Mouse (Mus musculus) heart, postnatal 0 days (tissue): ENCODE results near the gene Zranb3.

ENCODE experiments used
- CTCF ChIP-seq: IDR thresholded peaks from 2 replicates; pipeline ENCODE4 v1.5.1; 2016; ENCODE audit warnings: antibody characterized with exemption, control low read depth, low read depth
- EP300 ChIP-seq: IDR thresholded peaks from 2 replicates; pipeline ENCODE4 v1.6.1; 2016; ENCODE audit warnings: antibody characterized with exemption, low read depth

DNA sequence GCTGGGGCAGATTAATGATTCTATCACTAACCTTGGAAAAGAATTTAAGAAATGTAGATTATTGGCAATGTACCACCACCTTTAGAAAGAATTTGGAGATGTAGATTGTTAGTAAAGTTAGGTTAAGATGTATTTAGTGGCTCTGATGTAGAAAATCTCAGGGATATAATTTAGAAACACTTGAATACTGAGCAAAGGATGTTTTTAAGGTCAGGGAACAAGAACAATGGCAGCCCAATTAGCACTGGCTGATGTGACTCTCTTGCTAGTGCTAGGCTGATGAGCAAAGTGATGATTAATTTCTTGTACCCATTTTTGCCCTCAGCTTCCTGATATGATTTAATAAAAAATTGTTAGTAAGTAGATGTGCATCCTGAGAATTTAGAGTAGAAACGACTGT is 41.4 kb downstream of the Zranb3 start:
- no peak for TF ChIP-seq CTCF
- TF ChIP-seq EP300 = no peak
